Mouse (Mus musculus) WW6 (cell line): ENCODE measurements around the gene Bbs2.
"Not testable (repeated sequence)": the region's sequence is repeated elsewhere in the genome, so short reads cannot be mapped to it uniquely, and the experiment has no call there.

Source experiments
- DNase-seq: peaks from one replicate; pipeline ENCODE4 v3.0.0-alpha.2; 2013; ENCODE audit warnings: low read depth, low spot score

Gene Bbs2

DNA sequence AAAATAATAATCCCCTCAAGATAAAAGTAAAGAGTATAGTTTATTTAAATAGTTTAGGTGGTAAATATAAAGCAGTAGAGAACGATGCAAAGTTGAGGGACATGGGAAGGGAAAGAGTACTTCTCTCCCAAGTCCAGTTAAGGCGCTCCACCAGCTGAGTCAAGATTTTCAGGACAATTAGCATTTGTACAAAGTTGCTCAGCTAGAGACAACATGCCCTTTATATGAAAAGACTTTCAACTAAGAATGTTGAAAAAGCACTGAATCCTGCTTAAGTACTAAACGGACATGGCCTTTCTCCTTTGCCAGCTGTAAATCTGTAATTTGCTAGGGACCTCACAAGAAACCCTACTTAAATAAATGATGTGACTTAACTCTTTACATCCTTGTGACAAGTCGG lies 268 bp upstream of the Bbs2 start:
- no peak for DNase-seq

DNA sequence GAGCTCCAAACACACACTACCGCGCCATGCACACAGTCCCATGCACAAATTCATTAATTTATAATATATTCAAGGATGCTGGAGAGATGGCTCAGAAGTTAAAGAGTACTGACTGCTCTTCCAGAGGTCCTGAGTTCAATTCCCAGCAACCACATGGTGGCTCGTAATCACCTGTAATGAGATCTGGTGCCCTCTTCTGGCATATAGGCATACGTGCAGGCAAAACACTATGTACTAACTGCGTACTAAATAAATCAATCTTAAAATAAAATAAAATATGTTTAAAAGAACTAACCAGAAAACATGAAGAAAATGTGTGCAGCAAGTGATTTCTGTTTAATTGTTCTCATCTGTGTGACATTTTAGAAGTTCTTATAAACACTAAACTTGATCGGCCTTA lies 4.4 kb downstream of the Bbs2 start:
- DNase-seq: no peak

DNA sequence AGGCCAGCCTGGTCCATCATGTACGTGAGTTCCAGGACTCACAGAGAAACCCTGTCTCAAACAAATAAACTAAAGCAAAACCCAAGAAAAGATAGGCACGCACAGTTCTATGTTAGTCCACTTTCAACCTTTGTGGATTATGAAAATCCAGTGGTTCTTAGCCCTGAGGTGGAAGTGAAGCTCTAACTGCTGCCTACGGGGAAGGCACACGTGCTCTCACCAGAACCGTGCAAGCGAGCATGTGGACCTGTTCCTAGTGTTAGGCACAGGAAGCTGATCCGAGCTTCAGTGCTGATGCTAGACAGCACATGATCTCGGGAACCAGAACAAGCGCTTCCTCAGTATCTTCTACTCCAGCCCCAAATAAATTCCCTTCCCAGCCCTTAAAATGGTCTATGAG lies 5.9 kb downstream of the Bbs2 start:
- DNase-seq: no peak

DNA sequence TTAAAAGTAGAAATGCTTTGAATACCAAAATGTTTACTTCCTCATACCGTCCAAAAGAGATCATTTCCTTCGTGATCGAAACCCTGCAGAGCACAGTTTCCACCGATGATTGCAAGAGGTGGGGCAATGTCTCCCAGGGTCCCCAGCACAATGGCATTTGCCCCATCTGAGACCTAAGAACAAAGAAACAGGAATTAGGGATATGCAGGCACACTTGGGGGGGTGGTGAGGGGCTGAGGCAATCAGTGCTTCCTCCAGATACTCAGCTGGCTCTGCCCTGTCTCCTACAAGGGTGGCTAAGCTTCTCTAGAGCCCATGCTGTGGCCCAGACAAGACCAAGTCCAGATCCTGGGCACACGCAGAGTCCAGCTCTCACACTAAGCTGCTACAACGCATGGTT lies 9.0 kb downstream of the Bbs2 start:
- no peak for DNase-seq

DNA sequence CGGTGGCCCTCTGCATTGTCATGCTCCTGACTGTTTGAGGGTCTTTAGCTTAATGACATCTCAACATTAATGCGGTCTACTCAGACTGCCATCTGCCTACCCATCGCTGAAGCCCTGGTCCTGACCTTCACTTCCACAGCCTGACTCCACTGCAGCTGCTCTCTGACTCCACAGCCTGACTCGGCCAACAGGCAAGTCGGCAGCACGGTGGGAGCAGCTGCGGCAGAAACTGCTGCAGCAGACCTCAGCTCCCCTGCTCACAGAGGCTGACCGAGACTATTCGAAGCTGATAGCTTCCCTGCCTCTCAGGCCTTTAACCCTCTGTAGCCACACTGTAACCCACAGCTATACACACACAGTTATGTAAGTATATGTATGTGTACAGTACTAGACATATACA lies 10.8 kb downstream of the Bbs2 start:
- no peak for DNase-seq

DNA sequence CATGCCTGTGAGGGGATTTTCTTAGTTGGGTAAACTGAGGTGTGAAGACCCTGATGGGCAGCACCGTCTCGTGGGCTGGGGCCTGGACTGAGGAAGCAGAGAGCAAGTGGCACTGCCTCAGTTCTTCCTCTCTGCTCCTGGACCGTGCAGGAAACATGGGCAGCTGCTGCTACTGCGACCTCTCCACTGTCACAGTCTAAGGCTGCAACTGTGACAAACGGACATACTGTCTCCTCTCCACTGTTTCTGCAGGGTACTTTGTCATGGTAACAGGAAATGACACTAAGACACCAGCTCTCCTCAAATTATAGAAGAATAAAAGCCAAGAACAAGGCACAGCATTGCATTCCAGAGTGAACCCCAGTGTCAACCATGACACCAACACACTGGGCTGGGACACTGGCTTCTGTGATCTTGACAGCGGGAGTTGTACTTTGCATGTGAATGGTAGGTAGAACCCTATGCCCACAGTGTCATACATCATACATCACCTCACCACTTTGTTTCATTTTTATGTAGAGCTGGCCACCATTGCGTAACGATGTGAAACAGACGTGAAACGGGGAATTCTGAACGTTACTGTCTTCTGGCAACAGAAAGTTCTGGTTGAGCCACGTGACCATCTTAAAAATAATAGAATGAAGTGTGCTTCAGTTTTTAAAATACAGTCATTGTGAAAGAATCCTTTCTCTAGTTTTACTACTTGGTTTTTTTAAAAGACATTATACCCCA lies 22.1 kb downstream of the Bbs2 start:
- DNase-seq: no peak

DNA sequence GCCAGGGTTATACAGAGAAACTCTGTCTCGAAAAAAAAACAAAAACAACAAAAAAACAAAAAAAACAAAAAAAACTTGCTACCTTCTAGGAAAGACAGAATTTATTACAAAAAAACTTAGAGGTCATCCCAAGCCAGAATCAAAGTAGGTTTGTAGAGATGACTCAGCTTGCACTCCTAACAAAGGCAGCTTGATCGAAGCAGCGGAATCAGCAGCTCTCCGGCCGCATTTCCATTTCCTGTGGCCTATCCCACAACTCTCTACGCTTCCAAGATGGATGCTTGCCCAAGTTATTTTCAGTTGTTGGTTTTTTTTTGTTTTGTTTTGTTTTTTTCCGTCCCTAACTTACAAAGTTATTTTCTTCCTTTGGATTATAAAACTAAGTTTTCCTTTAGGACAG lies 29.9 kb downstream of the Bbs2 start:
- DNase-seq: no peak

DNA sequence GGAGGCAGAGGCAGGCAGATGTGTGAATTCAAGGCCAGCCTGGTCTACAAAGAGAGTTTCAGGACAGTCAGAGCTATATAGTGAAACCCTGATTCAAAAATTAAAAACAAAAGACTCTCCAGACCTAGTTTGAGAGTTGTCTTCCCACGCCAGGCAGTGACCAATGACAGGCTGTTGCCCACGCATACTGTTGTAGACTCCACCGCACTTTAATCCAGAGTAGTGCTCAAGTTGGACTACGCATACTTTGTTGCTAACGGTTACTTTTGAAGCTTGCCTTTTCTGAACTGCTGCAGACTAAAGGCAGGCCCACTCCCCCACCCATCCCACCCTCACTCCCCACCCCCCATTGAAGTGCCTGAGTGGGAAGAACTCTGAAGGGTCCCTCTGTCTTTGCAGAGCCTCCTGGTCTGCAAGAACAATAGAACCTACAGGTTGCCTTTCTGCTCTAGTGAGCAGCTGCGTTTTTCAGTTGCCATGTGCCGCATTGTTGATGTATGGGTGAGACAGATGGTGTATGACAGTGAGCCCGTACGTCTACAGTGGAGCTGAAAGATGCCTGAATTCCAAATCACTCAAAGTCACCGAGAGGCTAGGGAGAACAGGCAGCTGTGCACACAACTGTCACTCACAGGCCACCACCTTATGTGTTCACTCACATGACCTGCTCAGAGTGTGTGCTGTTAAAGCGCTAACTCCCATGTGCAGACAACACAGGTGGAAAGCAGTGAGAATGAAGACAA lies 32.4 kb downstream of the Bbs2 start:
- no peak for DNase-seq

DNA sequence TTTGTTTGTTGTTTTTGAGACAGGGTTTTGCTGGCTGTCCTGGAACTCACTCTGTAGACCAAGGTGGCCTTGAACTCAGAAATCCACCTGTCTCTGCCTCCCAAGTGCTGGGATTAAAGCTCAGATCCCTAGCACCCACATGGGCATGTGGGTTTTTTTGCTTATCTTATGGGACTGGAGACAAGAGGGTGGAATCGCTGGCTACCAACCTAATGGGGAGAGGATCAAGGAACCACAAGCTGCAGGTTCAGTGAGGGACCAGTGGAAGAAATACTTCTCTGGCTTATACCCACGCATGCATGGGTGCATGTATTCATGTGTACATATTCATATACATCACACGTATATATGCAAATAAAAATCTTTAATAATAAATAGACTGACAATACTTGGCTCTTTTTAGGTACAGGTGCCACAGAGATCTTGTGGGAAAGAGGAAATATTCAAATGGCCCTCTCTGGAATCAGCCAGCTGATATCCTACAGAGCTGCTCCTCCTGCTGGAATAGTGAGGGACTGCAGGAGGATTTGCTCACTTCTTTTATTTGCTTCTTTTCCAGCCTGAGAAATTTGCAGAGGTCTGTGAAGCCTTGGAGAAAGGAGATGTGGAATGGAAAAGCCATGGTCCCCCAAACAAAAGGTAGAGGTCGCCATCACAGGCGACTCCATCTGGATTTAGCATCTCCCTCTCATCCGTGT lies 41.4 kb downstream of the Bbs2 start:
- no peak for DNase-seq

DNA sequence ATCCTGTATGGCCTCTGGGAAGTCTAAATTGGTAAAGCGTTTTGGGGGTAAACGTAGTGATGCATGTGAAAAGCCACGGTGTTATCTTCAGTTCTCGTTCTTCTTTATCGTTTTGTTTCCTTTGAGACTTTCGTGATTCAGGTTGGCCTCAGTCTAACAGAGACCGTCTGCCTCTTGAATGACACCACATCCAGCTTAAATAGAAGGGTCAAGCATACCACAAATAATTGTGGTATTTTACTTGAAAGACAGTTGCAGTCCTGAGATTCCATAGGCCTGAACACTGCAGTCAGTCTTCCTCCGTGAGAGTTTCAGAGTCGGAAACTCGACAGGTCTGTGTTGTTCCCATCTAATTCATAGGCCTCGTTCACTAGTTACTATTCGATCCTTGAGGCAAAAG lies 46.0 kb downstream of the Bbs2 start:
- DNase-seq: no peak

DNA sequence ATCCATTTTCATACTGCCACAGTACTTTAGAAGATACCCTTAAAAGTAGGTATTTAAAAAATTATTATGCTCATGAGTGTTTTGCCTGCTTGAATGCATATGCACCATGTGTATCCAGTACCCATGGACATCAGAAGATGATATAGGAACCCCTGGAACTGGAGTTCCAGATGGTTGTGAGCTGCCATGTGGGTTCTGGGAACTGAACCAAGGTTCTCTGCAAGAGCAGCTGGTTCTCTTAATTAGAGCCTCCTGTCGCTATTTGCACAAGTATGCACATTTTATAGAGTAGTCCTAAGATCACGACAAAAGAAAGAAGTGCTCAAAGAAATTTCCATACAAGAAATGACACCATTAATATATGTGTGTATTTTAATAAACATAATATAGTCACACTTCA lies 50.9 kb downstream of the Bbs2 start:
- DNase-seq: no peak

DNA sequence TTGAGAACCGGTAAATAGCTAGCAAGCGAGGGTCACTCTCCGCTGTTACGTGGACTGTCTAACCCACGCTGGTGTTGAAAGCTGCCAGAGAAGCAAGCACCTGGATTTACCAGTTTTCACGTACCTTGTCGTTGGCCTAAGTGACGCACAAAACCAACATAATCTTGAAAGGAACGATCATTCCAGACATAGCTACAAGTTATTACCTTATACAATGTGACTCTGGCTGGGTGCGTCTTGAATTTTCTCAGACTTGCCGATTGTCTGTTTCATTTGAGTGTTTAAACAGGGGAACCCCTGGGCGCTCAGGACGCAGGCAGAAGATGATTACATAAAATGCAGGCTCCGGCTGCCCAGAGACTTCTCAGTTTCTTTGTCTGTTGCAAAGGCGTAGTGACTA lies 60.9 kb downstream of the Bbs2 start:
- DNase-seq: no peak

DNA sequence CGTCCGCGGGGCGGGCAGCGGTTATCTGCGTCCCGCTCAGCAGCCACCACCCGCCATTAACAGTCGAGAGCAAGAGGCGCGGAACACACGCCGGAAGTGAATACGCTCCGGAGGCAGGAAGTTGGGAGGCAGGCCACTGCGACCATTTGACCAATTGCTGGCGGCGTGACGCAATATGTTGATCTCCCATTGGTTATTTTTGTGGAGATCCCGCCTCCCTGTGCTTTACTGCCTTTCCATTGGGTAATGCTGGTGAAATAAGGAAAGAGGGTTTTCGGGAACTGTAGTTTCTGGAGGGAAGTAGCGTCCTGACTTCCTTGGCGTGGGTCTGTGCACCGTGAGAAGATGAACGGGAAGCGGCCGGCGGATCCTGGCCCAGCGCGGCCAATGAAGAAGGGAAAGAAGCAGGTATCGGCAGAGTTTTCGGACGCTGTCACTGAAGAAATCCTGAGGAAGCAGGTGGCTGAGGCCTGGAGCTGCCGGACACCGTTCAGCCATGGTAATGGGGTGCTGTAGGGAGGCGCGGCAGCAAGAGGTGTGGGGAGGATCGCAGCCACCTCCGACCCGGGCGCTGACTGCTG lies 61.7 kb downstream of the Bbs2 start, which contains the start of the genes Nudt21 and Ogfod1:
Nudt21 (minus strand) TSS at position 88 of the 581 bp plus-strand sequence.
Ogfod1 (plus strand) TSS at position 255 of the 581 bp plus-strand sequence.
- DNase-seq: peak; percentile 97

DNA sequence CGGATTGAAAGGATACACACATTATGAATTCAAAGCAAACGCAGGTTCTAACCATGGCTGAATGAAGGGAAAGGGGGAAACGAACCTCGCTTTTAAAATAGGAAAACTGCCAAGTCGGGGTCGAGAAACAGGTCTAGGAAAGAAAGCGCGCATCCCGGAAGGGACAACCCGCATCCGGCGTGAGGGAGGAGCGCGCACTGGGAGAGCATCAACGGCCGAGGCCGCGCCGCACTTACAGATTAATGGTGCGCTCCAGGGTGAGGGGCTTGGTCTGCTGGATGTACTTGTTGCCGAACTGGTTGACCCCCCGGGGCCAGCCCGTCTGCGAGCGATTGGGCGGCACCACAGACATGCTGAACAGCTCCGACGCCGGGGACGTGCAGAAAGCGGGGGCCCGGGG lies 62.2 kb downstream of the Bbs2 start:
- not testable (repeated sequence) for DNase-seq

DNA sequence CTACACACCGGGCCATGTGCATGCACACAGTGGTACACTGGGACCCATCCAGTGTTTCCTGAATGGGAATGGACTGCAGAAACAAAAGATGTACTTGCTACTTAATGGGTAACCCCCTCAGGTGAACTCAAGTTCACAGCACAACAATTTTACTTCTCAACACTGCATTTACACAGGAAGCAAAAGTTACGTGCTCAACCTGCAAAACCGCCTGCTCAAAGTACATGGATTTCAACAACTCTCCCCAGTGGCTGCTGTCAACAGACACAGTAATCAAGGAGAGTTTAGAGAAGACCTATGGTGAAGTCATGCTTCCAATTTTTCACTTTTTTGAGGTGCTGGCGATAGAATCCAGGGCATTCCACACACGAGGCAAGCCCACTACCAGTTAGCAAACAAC lies 63.5 kb downstream of the Bbs2 start:
- DNase-seq: no peak

DNA sequence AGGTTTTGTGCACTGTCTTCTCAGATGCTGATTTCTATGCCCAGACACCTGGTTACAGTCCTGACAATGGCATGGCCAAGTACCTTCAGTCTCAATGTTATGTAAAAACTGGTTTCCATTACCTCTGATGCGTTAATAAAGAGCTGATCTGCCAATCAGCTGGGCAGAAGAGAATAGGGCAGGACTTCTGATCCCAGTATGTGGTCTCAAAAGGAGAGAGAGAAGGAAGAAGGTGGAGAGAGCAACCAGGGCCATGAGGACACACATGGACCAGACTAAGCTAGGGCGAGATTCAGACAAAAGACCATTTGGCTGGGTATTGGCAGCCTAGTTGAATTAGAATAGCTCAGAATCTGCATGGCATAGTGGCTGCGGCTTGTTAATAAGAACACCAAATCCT lies 65.1 kb downstream of the Bbs2 start:
- DNase-seq: no peak

DNA sequence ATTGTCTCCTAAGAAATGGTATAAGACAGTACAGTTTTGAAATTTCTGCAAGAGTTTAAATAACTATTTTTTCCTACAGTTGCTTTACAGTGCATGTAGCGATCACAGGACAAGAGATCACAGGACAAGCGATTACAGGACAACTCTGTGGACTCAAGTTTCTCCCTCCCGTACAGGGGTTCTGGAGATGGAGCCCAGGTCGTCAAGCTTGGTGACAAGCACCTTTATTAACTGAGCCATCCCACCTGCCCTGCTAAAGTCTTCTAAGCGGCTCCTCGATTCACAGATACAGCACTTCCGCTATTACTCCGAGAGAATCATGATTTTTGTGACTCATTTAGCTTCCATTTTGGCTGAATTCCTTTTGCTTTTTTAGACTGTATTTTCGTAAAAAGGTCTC lies 69.0 kb downstream of the Bbs2 start:
- no peak for DNase-seq

DNA sequence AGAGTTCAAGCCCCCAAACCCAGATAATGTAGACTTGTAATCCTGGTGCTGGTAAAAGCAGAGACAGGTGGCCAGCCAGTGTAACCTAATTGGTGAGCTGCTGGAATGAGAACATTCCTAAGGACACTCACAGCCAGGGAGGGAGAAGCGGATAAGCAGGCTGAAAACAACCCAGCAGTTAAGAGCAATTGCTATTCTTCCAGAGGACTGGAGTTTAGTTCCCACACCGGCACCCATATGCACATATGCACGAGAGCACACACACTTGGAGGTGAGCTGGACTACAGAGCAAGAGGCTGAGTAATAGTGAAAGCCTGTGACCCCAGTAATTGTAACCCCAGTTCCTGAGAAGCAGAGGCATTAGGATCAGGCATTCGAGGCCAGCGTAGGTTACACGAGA lies 74.8 kb downstream of the Bbs2 start:
- DNase-seq: no peak
